ENCODE assay signal across 20 mouse cellular contexts in genomic region chrX:19220785-19221496, GRCm38 (mm10).
A peak's percentile ranks its signal among the peaks of the same experiment; 100 is the strongest.
DNase-seq lines count a peak whose midpoint lies in the region; ATAC-seq and TF ChIP-seq lines count a peak whose summit lies in the region.
"Had no signal": no experiment of that assay in that cellular context is flagged by ENCODE, and none has a peak within 500 bp of the region (broad histone marks: within the 10 kb centered on the region; RNA-seq: fewer than 3 reads in every experiment).

No protein-coding gene starts in this region.

- H3K4me1 ChIP-seq in G1E (ENCODE audit: insufficient read depth, low read depth, low read length) (peaks cover 13% of the 10 kb centered on the region), MEL (ENCODE audit: control insufficient read depth in 1 of 2, insufficient read depth in 2 of 2, low read length in 2 of 2) (peaks cover 31 to 32% of the 10 kb centered on the region in 2 experiments)
- no peaks in the 10 kb centered on the region for H3K4me1 ChIP-seq in intestine, embryonic 16.5 days (ENCODE audit: control insufficient read depth, insufficient read depth, low read length)
- H3K4me1 ChIP-seq in forebrain, embryonic 11.5 days (replicated peaks; ENCODE audit: control insufficient read depth, insufficient read depth, low read length): no peaks in the 10 kb centered on the region
- H3K4me1 ChIP-seq: embryonic facial prominence, embryonic 10.5 days; embryonic facial prominence, embryonic 12.5 days; forebrain, embryonic 12.5 days; forebrain, embryonic 15.5 days had no signal

- peak overlapping the region; percentile 71 for H3K27ac ChIP-seq in MEL (ENCODE audit: control insufficient read depth, low read depth, low read length)
- no peak overlapping the region for H3K27ac ChIP-seq in intestine, embryonic 16.5 days (ENCODE audit: low read length)
- H3K27ac ChIP-seq in forebrain, embryonic 11.5 days (ENCODE audit: low read depth, low read length): no peak overlapping the region
- H3K27ac ChIP-seq: embryonic facial prominence, embryonic 10.5 days; embryonic facial prominence, embryonic 12.5 days; forebrain, embryonic 12.5 days; forebrain, embryonic 15.5 days had no signal

- DNase-seq in G1E (ENCODE audit: low spot score) (no peak), MEL (ENCODE audit: low read depth, low spot score) (peak; percentile 63)
- no peak for DNase-seq in forebrain, embryonic 11.5 days (ENCODE audit: low spot score)
- DNase-seq in spleen, adult 18-20 months: no peak
- DNase-seq: adrenal gland, adult 8-10 months; adrenal gland, postnatal 14 days; adrenal gland, postnatal 36 days; cerebellum, adult 11-12 months; cerebellum, adult 2 months; cerebellum, adult 9-10 months; cerebellum, postnatal 10 days; cerebellum, postnatal 25 days; forebrain, postnatal 0 days had no signal

- whole genome bisulfite sequencing in intestine, embryonic 16.5 days: 79% methylated on average over 1 of the region's 1 CpGs
- 89% methylated on average over 1 of the region's 1 CpGs for WGBS in forebrain, embryonic 11.5 days

- H3K9ac ChIP-seq in MEL (ENCODE audit: control insufficient read depth, low read depth, low read length, poor library complexity, severe bottlenecking): 0 out of 2 replicates have a peak overlapping the region, but pooled peaks have one; percentile 3
- no peak overlapping the region for H3K9ac ChIP-seq in intestine, embryonic 16.5 days (ENCODE audit: low read depth, low read length)
- H3K9ac ChIP-seq in forebrain, embryonic 11.5 days (ENCODE audit: low read length): no peak overlapping the region
- H3K9ac ChIP-seq: embryonic facial prominence, embryonic 12.5 days; forebrain, embryonic 12.5 days; forebrain, embryonic 15.5 days; forebrain, postnatal 0 days had no signal

- H3K27me3 ChIP-seq in G1E (ENCODE audit: insufficient read depth, low read length): no peaks in the 10 kb centered on the region
- H3K27me3 ChIP-seq in MEL (ENCODE audit: control insufficient read depth in 1 of 2, insufficient read depth in 2 of 2, low read length in 2 of 2): no peaks in the 10 kb centered on the region
- no peaks in the 10 kb centered on the region for H3K27me3 ChIP-seq in intestine, embryonic 16.5 days (replicated peaks; ENCODE audit: control insufficient read depth, insufficient read depth, low read length)
- no peaks in the 10 kb centered on the region for H3K27me3 ChIP-seq in forebrain, embryonic 11.5 days (ENCODE audit: control insufficient read depth, insufficient read depth, low read length)
- H3K27me3 ChIP-seq: embryonic facial prominence, embryonic 12.5 days; forebrain, embryonic 12.5 days; forebrain, embryonic 15.5 days had no signal

- 0 out of 2 replicates have a peak, but pooled peaks have one; percentile 22 for ATAC-seq in G1E (ENCODE audit: extremely low read depth, insufficient number of reproducible peaks, low FRiP score, poor library complexity, severe bottlenecking)
- peak; percentile 89 for ATAC-seq in intestine, embryonic 16.5 days
- ATAC-seq in forebrain, embryonic 11.5 days (replicated peaks; ENCODE audit: low FRiP score): no peak
- ATAC-seq: activated CD4-positive, CD25-positive, alpha-beta regulatory T cell, adult 4 months; forebrain, embryonic 15.5 days; forebrain, postnatal 0 days; Patski had no signal

- no peak overlapping the region for H3K4me2 ChIP-seq in intestine, embryonic 16.5 days (ENCODE audit: low read depth, low read length)
- no peak overlapping the region for H3K4me2 ChIP-seq in forebrain, embryonic 11.5 days (ENCODE audit: low read depth, low read length, severe bottlenecking)
- H3K4me2 ChIP-seq: embryonic facial prominence, embryonic 12.5 days; forebrain, embryonic 12.5 days; forebrain, embryonic 15.5 days had no signal

- TF ChIP-seq RAD21 in MEL (IDR thresholded peaks at IDR 0.05; ENCODE audit: low read depth, low read length): no peak

- H3K4me3 ChIP-seq in G1E (ENCODE audit: low read depth, low read length): no peak overlapping the region
- H3K4me3 ChIP-seq in MEL (ENCODE audit: control insufficient read depth in 1 of 2, insufficient read depth in 1 of 2, low read depth in 2 of 2, low read length in 2 of 2): no peak overlapping the region
- H3K4me3 ChIP-seq in intestine, embryonic 16.5 days (ENCODE audit: low read length): no peak overlapping the region
- no peak overlapping the region for H3K4me3 ChIP-seq in forebrain, embryonic 11.5 days (ENCODE audit: low read depth, low read length)
- H3K4me3 ChIP-seq: embryonic facial prominence, embryonic 10.5 days; embryonic facial prominence, embryonic 12.5 days; forebrain, embryonic 12.5 days; forebrain, embryonic 15.5 days had no signal

- H3K36me3 ChIP-seq in G1E (replicated peaks): no peaks in the 10 kb centered on the region
- H3K36me3 ChIP-seq in MEL (ENCODE audit: control insufficient read depth in 1 of 2, insufficient read depth in 2 of 2, low read length in 2 of 2): peaks cover under 1 to 60% of the 10 kb centered on the region in 2 experiments; a peak in 3 of 4 replicates
- no peaks in the 10 kb centered on the region for H3K36me3 ChIP-seq in intestine, embryonic 16.5 days (ENCODE audit: control insufficient read depth, insufficient read depth, low read length)
- H3K36me3 ChIP-seq in forebrain, embryonic 11.5 days (ENCODE audit: control insufficient read depth, insufficient read depth, low read length): no peaks in the 10 kb centered on the region
- H3K36me3 ChIP-seq: embryonic facial prominence, embryonic 10.5 days; embryonic facial prominence, embryonic 12.5 days; forebrain, embryonic 12.5 days; forebrain, embryonic 15.5 days had no signal

- no peaks in the 10 kb centered on the region for H3K9me3 ChIP-seq in G1E (replicated peaks)
- no peaks in the 10 kb centered on the region for H3K9me3 ChIP-seq in MEL (replicated peaks; ENCODE audit: insufficient read depth, low read length)
- no peaks in the 10 kb centered on the region for H3K9me3 ChIP-seq in intestine, embryonic 16.5 days (ENCODE audit: control insufficient read depth, low read length)
- no peaks in the 10 kb centered on the region for H3K9me3 ChIP-seq in forebrain, embryonic 11.5 days (ENCODE audit: control insufficient read depth, low read length)
- H3K9me3 ChIP-seq: embryonic facial prominence, embryonic 10.5 days; embryonic facial prominence, embryonic 12.5 days; forebrain, embryonic 12.5 days; forebrain, embryonic 15.5 days had no signal

- peaks cover 2% of the 10 kb centered on the region; the same call in 1 of the 2 replicates for H3K79me2 ChIP-seq in MEL (ENCODE audit: control insufficient read depth, insufficient read depth, low read length, poor library complexity)

- no peak for TF ChIP-seq CTCF in G1E (IDR thresholded peaks at IDR 0.05; ENCODE audit: low read depth, low read length)
- no peak for TF ChIP-seq CTCF in MEL (IDR thresholded peaks at IDR 0.05 in 2 of 3, conservative IDR thresholded peaks at IDR 0.05 in 1 of 3; ENCODE audit: control insufficient read depth in 1 of 3, insufficient read depth in 1 of 3, low read depth in 2 of 3, low read length in 3 of 3, poor library complexity in 1 of 3, severe bottlenecking in 1 of 3)

- TF ChIP-seq EP300 in MEL (IDR thresholded peaks at IDR 0.05; ENCODE audit: low read depth in 1 of 2, low read length in 2 of 2): peak; percentile 75 to 90

- no peak for TF ChIP-seq POLR2A in MEL (IDR thresholded peaks at IDR 0.05; ENCODE audit: control insufficient read depth in 1 of 2, insufficient read depth in 1 of 2, low read depth in 1 of 2, low read length in 2 of 2, poor library complexity in 1 of 2)

TF ChIP-seq in MEL, 35 proteins besides CTCF, POLR2A, EP300 and RAD21:
- TF ChIP-seq ELF1 (IDR thresholded peaks at IDR 0.05; ENCODE audit: low read depth, low read length) (no peak), ZMIZ1 (IDR thresholded peaks at IDR 0.05; ENCODE audit: low read depth, low read length) (no peak), POLR2AphosphoS2 (IDR thresholded peaks at IDR 0.05; ENCODE audit: low read length) (no peak), RCOR1 (IDR thresholded peaks at IDR 0.05; ENCODE audit: low read depth, low read length) (no peak), ZKSCAN1 (IDR thresholded peaks at IDR 0.05; ENCODE audit: low read depth, low read length) (no peak), TAL1 (IDR thresholded peaks at IDR 0.05; ENCODE audit: low read length) (peak; percentile 55), TCF12 (IDR thresholded peaks at IDR 0.05; ENCODE audit: low read depth, low read length) (peak; percentile 60; the same call in 1 of the 2 replicates), NRF1 (IDR thresholded peaks at IDR 0.05; ENCODE audit: insufficient read depth, low read depth, low read length, poor library complexity, severe bottlenecking) (no peak), GATA1 (IDR thresholded peaks at IDR 0.05; ENCODE audit: low read depth, low read length) (peak; percentile 66), USF1 (IDR thresholded peaks at IDR 0.05; ENCODE audit: low read depth, low read length) (no peak), HCFC1 (IDR thresholded peaks at IDR 0.05; ENCODE audit: low read depth, low read length) (no peak), MYB (IDR thresholded peaks at IDR 0.05; ENCODE audit: low read depth, low read length) (no peak), ETS1 (IDR thresholded peaks at IDR 0.05; ENCODE audit: low read depth, low read length) (peak; percentile 27; the same call in 1 of the 2 replicates), MAFK (IDR thresholded peaks at IDR 0.05; ENCODE audit: borderline replicate concordance, low read depth, low read length) (no peak), TBP (IDR thresholded peaks at IDR 0.05; ENCODE audit: low read depth, low read length) (no peak), MXI1 (IDR thresholded peaks at IDR 0.05; ENCODE audit: low read depth, low read length) (peak; percentile 49; the same call in 1 of the 2 replicates), SIN3A (IDR thresholded peaks at IDR 0.05; ENCODE audit: low read length) (peak; percentile 39; the same call in 1 of the 2 replicates), KAT2A (conservative IDR thresholded peaks at IDR 0.05; ENCODE audit: low read depth, low read length) (no peak)
